Mouse (Mus musculus) midbrain, embryonic 14.5 days (tissue): ENCODE data around the gene Sap25. TPM values are rescaled to one million over a fixed set of nuclear protein-coding genes. Genes with fewer than 3 reads are reported as not detected.

Experiments
- ATAC-seq: fragments of 200-750 bp; cut with Nextera tagmentation; 2 replicates; pipeline ENCODE4 v1.8.0; 2017; ENCODE audit warnings: moderate number of reproducible peaks, moderate library complexity; ENCODE audit not compliant: low FRiP score, low TSS enrichment
- DNase-seq: peaks from one replicate; pipeline ENCODE4 v3.0.0-alpha.2; 2015
- H3K27ac ChIP-seq: fragments of 300-500 bp; sonication (generic); replicated peaks from 2 replicates; pipeline ENCODE4 v1.5.1; 2014; ENCODE audit warnings: mild to moderate bottlenecking, low read depth, low read length, moderate library complexity
- H3K27me3 ChIP-seq: fragments of 300-500 bp; sonication (generic); 2 replicates; pipeline ENCODE4 v1.6.1; 2014; ENCODE audit warnings: low read length, control low read depth, mixed read lengths; ENCODE audit not compliant: control insufficient read depth, insufficient read depth
- H3K36me3 ChIP-seq: fragments of 300-500 bp; sonication (generic); 2 replicates; pipeline ENCODE4 v1.6.1; 2014; ENCODE audit warnings: low read length, control low read depth; ENCODE audit not compliant: control insufficient read depth, insufficient read depth
- H3K4me1 ChIP-seq: fragments of 300-500 bp; sonication (generic); 2 replicates; pipeline ENCODE4 v1.6.1; 2014; ENCODE audit warnings: mild to moderate bottlenecking, antibody characterized with exemption, low read length, control low read depth; ENCODE audit not compliant: control insufficient read depth, insufficient read depth
- H3K4me2 ChIP-seq: fragments of 300-500 bp; sonication (generic); 2 replicates; pipeline ENCODE4 v1.6.1; 2014; ENCODE audit warnings: mild to moderate bottlenecking, low read length, moderate library complexity
- H3K4me3 ChIP-seq: fragments of 300-500 bp; sonication (generic); replicated peaks from 2 replicates; pipeline ENCODE4 v1.5.1; 2014; ENCODE audit warnings: low read depth, low read length
- H3K9ac ChIP-seq: fragments of 300-500 bp; sonication (generic); replicated peaks from 2 replicates; pipeline ENCODE4 v1.6.1; 2014; ENCODE audit warnings: mild to moderate bottlenecking, low read length, moderate library complexity
- H3K9me3 ChIP-seq: fragments of 300-500 bp; sonication (generic); 2 replicates; pipeline ENCODE4 v1.6.1; 2016; ENCODE audit warnings: low read length, control low read depth, mixed read lengths; ENCODE audit not compliant: control insufficient read depth
- WGBS: fragments of 180-500 bp; shearing (Covaris S2); extraction: QIAGEN DNeasy Blood & Tissue Kit; methylation state at CpG from one replicate; pipeline ENCODE4 v1.1.7; 2014; 5-methylcytosine and 5-hydroxymethylcytosine counted together
- polyA plus RNA-seq: library from polyadenylated mRNA; unstranded; fragments of >200 nt; fragmentation: Nextera tagmentation; extraction: Ambion mirVana; gene quantifications from 2 replicates; pipeline ENCODE4 v1.2.1, GENCODE M21; 2014

Gene Sap25
- polyA plus RNA-seq, 1 experiment from 2014 or later: 4.1 TPM

DNA sequence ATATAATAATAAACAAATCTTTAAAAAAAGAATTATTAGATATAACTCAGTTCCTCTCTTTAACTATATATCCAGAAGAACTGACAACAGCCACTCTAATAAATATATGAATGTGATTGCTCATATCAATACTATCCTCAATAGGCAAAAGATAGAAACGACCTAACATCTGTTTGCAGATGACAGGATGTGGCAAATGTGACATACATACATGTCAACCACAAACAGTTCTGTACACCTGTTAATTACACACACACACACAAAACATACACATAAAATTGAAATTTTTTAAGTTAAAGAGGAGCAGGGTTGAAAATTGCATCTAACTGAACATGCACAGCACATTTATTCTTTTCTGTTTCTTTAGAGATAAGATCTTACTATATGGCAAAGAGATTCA, 50.7 kb downstream of the Sap25 start:
- H3K9ac ChIP-seq: no peak overlapping the region
- ATAC-seq (no peak), DNase-seq (no peak)
- H3K36me3 ChIP-seq: no peaks in the 10 kb centered on the region
- no peaks in the 10 kb centered on the region for H3K27me3 ChIP-seq
- no peak overlapping the region for H3K4me3 ChIP-seq
- WGBS: 85% methylated on average over 1 of the region's 1 CpGs
- H3K27ac ChIP-seq: no peak overlapping the region
- H3K4me2 ChIP-seq: no peak overlapping the region
- no peaks in the 10 kb centered on the region for H3K4me1 ChIP-seq
- no peaks in the 10 kb centered on the region for H3K9me3 ChIP-seq

Other genes with a start within 250 kb of the Sap25 start
- gene Zan, start 164.3 kb upstream of the Sap25 start, polyA plus RNA-seq: 0.11 and 0.12 TPM in 2 replicates
- 83.7 and 103 TPM in 2 replicates for gene Pop7, start 138.8 kb upstream of the Sap25 start, polyA plus RNA-seq
- 17.0 and 23.5 TPM in 2 replicates for gene Gigyf1, start 122.8 kb upstream of the Sap25 start, polyA plus RNA-seq
- gene Epo, start 108.1 kb upstream of the Sap25 start, polyA plus RNA-seq: not detected in 2 replicates
- 633 and 757 TPM in 2 replicates for gene Gnb2, start 107.8 kb upstream of the Sap25 start, polyA plus RNA-seq
- 234 and 291 TPM in 2 replicates for gene Actl6b, start 87.8 kb upstream of the Sap25 start, polyA plus RNA-seq
- gene Tfr2, start 71.5 kb upstream of the Sap25 start, polyA plus RNA-seq: 4.0 and 5.6 TPM in 2 replicates
- gene Mospd3, start 40.3 kb upstream of the Sap25 start, polyA plus RNA-seq: 67.2 and 83.9 TPM in 2 replicates
- gene Pcolce, start 27.6 kb upstream of the Sap25 start, polyA plus RNA-seq: 3.0 and 11.7 TPM in 2 replicates
- 0.09 and 0.18 TPM in 2 replicates for gene Fbxo24, start 12.3 kb upstream of the Sap25 start, polyA plus RNA-seq
- gene Lrch4, start 12.2 kb upstream of the Sap25 start, polyA plus RNA-seq: 18.1 and 21.9 TPM in 2 replicates
- gene Gm20605, start 12.2 kb upstream of the Sap25 start, polyA plus RNA-seq: 4.4 and 6.0 TPM in 2 replicates
- gene Irs3, start 4.4 kb downstream of the Sap25 start, polyA plus RNA-seq: not detected in 2 replicates
- gene Agfg2, start 43.4 kb downstream of the Sap25 start, polyA plus RNA-seq: 10.3 and 12.8 TPM in 2 replicates
- gene Nyap1, start 100.3 kb downstream of the Sap25 start, polyA plus RNA-seq: 16.2 and 28.8 TPM in 2 replicates
- 42.1 and 47.0 TPM in 2 replicates for gene Tsc22d4, start 104.4 kb downstream of the Sap25 start, polyA plus RNA-seq
- gene Ppp1r35, start 137.5 kb downstream of the Sap25 start, polyA plus RNA-seq: 53.4 and 58.6 TPM in 2 replicates
- 11.3 and 14.4 TPM in 2 replicates for gene Mepce, start 146.3 kb downstream of the Sap25 start, polyA plus RNA-seq
- gene Zcwpw1, start 146.5 kb downstream of the Sap25 start, polyA plus RNA-seq: 5.6 and 8.2 TPM in 2 replicates
- 0.26 and 0.51 TPM in 2 replicates for gene Pilra, start 194.9 kb downstream of the Sap25 start, polyA plus RNA-seq
- gene Pilrb1, start 216.8 kb downstream of the Sap25 start, polyA plus RNA-seq: not detected in 2 replicates
- 0.57 TPM in 1 of 2 replicates, not detected in the other for gene Pilrb2, start 230.5 kb downstream of the Sap25 start, polyA plus RNA-seq